Mouse (Mus musculus) left cerebral cortex, adult 8-10 months (tissue): Measurements from ENCODE around the gene Larp4. TPM values are rescaled to one million over a fixed set of nuclear protein-coding genes. Genes with fewer than 3 reads are reported as not detected.
A peak's percentile ranks its signal among the peaks of the same experiment; 100 is the strongest.
"Not testable (repeated sequence)": the region's sequence is repeated elsewhere in the genome, so short reads cannot be mapped to it uniquely, and the experiment has no call there.

Experiments
- DNase-seq, 2 experiments: peaks; one replicate each; pipeline ENCODE4 v3.0.0; 2022; ENCODE audit warnings: low spot score in 2 of 2
- total RNA-seq, 4 experiments: library from RNA; stranded (reverse); gene quantifications; 2 replicates each; pipeline ENCODE4 v1.2.4; 2022

The Larp4 gene
- total RNA-seq, result 10 to 100 TPM; 42.8 to 56.3 (median 49.4) TPM

DNA sequence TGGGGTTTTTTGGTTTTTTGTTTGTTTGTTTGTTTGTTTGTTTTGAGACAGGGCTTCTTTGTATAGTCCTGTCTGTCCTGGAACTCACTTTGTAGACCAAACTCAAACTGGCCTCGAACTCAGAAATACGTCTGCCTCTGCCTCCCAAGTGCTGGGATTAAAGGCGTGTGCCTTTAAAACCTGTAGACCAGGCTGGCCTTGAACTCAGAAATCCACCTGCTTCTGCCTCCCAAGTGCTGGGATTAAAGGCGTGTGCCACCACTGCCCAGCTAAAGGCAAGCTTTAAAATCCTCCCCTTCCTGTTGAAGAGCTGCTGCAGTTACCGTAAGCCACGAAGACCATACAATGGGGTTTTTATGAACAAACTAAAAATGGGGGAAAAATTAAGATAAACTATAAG lies at the start of gene Larp4:
TSS of gene Larp4 (plus strand) at position 301 of the 400 bp plus-strand sequence.
- not testable (repeated sequence) for DNase-seq

DNA sequence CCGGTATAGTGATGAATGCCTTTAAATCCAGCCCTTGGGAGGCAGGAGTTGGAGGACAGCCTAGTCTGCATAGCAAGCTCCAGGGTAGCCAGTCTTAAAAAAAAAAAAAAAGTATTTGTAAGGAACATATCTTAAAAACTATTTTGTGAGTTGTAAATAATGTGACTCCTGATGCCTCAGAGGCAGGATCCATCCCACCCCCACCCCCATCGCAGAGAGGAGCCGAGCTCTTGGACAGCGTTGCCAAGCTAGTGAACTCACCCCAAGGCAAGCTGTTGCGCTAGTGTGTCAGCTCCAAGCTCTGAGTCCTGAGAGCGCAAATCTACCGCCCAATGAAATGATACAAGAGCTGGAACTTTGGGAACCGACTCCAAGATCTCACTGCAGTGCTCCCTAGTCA lies 38.6 kb upstream of the Larp4 start:
- no peak for DNase-seq

DNA sequence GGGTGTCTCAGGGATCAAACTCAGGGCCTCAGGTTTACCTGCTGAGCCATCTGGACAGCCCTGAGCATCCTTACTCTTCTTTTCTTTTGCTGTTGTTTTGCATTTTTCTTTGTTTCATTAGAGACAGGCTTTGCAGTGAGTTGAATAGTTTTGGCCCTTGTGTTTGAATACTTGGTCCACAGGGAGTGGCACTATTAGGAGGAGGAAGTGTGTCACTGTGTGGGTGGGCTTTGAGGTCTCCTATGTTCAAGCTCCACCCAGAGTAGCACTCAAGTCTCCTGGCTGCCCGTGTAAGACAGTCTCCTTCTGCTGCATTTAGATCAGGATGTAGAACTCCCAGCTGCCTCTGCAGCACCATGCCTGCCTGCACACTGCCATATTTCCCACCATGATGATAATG lies 35.4 kb upstream of the Larp4 start:
- no peak for DNase-seq

DNA sequence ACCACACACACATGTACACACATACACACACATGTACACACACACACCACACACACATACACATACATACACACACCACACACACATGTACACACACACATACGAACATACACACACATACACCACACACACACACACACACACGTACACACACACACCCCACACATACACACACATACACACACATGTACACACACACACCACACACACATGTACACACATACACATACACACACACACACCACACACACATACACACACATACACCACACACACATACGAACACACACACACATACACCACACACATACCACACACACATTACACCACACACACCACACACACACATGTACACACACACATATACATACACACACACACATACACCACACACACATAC lies 33.2 kb upstream of the Larp4 start:
- DNase-seq, result no peak

DNA sequence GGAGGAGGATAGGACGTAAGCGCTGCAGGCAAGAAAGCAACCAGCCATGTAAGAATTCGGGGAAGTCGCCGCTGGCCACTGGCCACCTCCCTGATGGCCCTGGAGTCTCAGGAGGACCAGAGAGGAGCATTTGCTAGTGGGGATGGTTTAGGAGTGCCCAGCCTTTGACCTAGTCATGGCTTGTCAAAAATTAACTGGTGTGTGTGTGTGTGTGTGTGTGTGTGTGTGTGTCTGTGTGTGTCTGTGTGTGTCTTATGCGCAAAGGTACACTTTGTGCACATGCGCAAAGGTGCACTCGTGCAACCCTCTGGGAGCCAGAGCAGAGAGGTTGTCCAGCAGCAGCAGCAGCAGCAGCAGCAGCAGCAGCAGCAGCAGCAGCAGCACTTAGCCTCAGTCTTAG lies 32.0 kb upstream of the Larp4 start:
- no peak for DNase-seq

DNA sequence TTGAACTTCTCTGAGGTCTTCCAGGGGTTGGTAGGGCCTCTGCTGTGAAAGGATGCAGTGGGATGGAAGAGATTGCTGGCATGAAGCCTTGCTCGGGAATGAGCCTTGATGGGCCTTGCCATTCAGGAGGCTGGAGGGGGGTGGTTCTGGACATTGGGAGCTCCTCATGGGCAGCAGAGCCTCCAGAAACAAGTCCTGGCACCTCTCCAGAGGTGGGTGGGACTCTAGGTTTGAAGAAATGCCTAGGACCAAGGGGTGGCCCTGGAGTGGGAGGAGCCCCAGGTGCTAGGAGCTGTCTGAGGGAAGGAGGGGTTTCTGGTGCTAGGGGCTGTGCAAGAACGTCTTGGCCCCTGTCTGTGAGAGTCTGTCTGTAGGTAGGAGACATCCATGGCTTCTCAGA lies 29.4 kb upstream of the Larp4 start:
- DNase-seq, result no peak

DNA sequence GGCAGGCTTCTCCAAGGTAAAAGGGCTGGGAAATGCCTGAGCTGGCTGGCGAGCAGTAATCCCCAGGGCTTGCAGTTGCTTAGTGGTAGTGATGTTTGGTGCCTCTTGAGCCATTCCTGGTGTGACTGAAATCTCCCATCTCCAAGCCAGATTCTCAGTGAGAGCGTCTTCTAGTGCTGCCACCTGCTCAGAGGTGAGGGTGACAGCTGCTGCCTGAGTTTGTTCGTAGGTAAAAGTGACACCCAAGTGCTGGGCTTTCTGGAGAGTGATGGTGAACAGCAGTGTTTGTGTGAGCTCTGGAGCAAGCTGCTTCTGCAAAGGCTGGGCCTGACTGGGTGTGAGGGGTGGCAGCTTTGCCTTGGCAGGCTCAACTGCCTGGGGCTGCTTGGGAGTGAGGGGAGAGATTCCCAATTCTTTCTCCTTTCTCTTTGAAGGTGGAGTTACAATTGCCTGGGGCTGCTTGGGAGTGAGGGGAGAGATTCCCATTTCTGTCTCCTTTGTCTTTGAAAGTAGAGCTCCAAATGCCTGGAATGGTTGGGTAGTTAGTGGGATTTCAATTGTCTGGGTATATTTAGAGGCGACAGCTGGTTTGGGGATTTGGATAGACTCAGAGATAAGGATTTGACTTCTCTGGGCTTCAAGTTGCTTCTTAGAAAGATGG lies 28.8 kb upstream of the Larp4 start:
- DNase-seq, result no peak

DNA sequence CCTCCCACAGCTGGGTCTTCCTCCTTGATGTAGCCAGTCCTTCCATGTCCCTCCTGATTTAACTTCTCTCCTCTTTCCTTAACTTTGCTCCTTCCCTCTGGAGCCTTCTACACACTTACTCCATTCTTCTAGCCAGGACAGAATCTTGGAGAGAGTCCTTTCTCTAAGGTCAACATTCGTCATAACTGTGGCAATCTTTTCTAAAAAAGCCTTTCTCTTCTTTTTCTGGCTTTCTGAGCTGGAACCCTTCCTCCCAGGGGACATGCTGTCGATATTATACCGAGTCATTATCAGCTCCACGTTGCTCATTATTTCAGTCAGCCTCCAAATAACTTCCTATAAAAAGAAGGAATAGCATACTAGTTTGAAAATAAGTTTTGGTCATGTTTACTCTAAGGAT lies 14.5 kb upstream of the Larp4 start:
- no peak for DNase-seq

DNA sequence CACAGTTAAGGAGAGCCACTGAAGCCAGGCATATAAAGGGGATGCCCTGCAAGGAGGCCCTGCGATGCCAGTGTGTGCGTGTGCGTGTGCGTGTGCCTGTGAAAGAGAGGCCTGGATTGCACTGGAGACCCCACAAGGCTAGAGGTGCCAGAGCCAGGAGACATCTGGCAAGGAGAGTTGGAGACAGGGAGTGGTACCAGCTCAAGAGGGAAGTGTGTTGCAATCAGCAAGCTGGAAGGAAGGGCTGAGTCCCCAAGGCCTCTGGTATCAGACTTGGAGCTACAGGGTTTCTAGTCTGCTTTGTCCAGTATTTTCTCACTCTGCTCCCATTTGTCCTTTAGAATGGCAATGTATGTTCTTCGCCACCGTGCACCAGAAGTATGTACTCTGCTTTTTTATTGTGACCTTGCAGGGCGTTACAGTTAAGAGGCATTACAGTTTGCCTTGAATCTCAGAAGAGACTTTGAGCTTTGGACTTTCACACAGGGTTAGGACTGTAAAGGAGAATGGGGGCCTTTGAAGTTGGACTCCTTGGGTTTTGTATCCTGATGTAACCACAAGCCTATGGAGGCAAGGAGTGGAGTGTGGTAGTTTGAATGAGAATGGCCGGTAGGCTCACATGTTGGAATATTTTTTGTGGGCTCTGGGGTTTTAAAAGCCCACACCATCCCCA lies 4.6 kb upstream of the Larp4 start:
- DNase-seq, result no peak

DNA sequence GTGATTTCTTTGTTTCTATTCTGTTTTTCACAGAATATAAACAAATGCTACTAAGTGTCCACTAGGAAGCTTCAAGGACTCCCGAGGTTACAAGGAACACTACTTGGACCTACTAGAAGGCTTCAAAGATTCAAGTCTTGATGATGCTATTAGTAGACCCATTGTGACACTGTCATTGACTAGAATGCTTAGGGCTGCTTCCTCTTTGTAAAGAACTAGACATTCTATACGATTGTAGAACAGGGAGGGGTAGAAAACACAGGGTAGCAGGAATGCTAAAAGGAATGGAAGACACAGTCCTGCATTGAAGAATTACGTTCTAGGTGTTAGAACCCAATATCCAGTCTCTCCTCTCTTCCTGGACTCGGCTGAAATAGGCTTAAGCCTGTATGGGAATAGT lies 2.9 kb upstream of the Larp4 start, which contains the start of gene Fam186a:
TSS of gene Fam186a (minus strand) at position 101 of the 400 bp plus-strand sequence.
- DNase-seq, result no peak

DNA sequence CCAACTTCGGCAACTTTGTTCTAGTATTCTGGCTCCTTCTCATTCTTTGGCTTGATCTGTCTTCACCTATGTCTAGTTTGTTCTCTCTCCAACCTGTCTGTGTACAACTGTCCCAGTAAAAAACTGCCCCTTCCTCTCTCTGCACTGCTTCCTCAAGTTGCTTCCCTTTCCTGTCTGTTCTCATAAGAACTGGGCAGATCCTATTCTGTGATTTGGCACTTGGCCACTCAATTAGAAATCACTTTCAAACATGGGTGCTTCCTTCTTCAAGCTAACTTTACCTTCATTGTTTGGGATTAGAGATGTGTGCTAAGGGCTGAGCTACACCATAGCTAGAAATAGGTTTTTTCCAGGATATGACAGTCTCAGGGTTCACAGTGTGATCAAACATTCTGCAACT lies 741 bp downstream of the Larp4 start:
- DNase-seq, result no peak

DNA sequence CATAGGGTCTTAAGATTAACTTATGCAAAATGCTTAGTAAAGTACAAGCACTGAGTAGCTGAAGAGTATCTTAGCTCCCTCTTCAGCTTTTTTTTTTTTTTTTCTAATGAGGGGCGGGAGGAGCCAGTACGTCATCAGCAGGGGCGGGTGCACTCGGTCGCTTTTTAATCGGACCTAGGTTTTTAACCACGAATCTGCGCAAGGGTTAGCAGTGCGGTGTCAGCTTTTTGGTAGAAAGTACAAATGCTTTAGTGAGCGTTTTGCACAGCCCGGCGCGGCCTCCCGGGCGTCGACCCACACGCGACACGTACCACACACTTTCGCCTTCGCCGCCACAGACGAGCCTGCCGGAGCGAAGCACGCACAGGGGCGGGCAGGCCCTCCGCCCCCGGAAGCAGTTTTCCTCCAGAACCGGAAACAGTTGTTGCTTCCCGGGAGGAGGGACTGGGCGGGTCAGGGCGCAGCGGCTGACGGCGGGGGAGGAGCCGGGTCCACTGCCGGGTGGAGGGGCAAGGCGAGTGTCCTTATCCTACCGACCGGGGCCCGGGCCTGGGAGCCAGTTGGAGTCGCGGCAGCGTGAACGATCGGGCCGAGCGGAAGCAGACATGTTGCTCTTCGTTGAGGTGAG lies 2.6 kb downstream of the Larp4 start:
- DNase-seq, result peak; percentile 91 to 93

DNA sequence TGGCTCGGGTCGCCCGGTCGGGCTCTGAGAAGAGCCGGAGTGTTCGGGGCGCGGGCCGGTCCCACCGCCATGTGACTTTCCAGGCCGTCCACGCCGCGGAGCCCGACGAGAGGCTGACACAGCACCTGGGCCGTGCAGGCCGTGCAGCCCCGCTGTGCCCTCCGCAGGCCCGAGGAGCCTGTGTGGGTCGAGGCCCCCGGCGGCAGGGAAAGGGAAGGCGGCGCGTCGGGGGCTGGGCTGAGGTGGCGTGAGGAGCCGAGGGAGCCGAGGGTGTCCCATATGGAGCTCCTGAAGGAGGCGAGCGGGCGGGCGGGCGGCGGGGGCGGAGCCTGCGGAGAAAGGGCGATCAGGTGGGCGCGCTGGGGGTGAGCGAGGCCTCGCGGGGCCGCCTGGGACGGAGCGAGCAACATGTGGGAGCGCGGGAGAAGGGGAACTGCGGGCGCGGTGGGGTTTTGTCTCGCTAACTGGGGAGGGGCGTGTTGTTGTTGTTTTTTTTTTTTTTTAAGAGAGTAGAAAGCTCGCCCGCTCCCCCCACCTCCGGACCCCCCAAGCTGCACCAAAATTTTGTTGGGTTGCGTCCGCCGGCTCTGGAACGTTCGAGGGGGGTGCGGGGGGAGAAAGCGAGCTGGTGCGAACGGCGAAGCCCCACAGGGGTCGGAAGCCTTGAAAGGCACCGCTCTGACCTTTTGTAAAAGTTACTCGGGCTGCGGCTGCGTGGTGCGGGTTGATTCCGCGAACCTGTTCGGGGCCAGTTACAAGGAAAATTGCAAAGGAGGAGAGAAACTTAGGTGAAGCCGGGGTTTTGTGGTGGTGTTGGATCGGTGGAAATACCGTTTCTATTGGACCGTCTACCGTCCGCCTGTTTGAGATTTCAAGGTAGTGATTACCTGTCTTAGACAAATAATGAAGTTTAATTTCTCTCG lies 3.4 kb downstream of the Larp4 start:
- DNase-seq, result peak in 1 of 2 experiments; percentile 7

DNA sequence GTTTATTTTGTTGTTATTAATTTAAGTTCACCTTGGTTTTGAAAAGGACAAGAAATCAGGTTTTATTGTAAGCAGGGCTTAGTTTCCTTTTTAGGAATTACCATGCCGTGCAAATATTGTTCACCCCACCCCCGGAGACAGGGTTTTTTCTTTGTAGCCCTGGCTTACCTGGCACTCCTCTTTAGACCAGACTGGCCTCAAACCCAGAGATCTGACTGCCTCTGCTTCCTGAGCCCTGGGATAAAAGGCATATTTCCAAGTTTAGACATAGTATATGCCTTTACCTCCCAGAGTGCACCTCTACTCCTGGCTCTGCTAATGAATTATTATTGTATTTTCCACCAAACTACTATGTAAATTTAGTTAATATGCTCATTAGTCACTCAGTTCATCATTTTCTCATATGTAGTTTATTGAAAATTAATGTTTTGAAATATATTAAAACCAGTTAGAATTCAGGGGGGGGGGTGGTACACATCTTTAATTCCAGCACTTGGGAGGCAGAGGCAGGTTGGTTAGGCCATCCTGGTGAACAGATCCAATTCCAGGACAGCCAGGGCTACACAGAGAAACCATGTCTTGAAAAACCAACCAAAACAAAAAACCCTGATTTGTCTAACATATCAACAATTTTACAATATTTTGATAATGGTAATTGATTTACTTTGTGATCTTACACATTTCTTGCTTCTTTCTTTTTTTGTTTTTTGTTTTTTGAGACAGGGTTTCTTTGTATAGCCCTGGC lies 4.8 kb downstream of the Larp4 start:
- DNase-seq, result no peak

DNA sequence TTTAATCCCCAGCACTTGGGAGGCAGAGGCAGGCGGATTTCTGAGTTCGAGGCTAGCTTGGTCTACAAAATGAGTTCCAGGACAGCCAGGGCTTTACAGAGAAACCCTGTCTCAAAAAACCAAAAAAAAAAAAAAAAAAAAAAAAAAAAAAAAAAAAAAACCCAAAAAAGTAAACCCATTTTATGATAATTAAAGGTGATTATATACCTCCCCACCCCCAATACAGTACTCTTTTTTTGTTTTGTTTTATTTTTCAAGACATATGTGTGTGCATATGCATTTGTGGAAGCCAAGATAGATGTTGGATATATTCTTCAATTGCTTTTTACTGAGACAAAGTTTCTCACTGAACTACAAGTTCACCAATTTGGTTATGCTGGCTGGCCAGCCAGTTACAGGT lies 6.3 kb downstream of the Larp4 start:
- DNase-seq, result not testable (repeated sequence)

DNA sequence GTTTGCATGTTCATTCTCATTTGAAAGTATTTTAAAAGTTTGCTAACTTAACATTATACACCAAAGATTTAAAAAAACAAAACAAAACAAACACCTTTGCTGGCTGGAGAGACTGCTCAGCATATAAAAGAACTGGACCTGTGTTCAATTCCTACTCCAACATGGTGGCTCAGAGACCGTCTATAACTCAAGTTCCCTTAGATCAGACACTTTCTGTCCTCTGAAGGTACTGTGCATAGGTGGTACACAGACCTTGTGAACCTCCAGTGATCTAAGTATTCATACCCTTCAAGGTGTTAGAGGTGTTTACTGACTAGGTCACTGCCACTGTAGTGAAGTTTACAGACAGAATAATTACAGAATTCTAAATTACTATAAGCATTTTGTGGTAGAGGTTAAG lies 9.4 kb downstream of the Larp4 start:
- DNase-seq, result no peak

DNA sequence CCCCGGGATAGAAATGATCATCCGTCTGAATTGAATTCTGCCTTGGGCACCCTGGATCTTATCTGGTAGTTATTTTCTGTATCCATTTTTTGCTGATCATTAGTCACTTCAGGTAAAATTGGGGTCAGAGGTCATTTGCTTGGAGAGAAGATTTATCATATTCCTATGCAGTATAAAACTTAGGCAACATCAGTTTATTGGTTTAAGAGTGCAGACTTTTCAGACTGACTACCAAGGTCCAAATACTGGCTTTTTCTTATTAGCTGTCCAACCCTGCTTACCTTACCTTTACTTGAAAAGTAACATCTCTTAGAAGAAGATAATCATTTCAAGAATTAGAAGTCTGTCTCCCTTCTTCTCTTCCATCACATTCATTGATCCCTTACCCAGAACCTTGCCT lies 9.8 kb downstream of the Larp4 start:
- no peak for DNase-seq

DNA sequence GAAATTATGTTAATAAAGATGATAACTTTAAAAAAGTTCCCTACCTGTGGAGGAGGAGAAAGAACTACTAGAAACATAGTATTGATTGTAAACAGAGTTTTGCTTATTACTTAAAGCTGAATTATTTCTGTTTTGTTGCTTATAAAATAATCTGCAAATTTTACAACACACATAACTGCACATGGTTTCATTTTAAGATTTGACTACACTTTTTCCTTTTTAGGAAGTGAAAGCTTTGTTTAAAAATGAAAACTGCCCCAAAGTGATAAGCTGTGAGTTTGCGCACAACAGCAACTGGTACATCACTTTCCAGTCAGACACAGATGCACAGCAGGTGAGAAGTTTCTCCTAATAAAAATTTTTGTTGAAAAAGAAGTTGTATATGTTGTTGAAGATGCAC lies 23.2 kb downstream of the Larp4 start:
- DNase-seq, result no peak

DNA sequence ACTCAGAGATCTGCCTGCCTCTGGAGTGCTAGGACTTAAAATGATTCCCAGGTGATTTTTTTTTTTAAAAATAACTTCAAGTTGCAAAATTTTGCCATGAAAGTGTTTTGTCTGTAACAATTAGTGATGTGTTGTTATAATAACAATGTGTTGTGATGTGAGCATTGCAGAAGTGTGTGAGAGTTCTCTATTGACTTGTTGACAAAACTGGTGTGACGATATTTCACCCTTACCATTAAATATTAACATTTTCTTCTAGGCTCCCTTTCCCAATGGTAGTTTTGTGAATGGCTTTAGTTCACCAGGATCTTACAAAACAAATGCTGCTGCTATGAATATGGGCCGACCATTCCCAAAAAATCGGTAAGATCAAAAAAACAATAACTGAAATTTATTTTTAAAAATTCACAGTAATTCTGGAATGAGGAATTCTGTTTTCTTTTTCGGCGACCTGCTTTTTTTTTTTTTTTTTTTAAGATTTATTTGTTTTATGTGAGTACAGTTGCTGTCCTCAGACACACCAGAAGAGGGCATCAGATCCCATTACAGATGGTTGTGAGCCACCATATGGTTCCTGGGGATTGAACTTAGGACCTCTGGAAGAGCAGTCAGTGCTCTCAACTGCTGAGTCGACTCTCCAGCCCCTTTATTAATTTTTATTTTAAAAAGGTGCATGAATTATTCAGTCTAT lies 27.4 kb downstream of the Larp4 start:
- DNase-seq, result no peak

DNA sequence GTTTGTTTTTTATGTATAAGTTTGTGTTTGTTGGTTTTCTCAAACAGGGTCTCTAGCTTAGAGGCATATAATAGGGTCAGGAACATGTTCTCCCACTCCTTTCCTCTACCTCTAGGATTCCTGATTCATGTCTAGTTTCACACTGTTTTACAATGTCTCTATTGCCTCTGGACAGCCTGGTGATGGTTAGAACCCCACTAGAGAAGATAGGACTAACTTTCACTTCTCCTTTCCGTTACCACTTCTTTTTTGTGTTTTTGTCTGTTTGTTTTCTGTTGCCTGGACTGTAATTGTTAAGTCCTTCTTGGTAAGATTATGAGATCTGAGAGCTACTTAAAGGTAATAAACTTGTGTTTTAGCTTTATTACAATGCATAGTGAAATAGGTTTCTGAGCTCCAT lies 29.5 kb downstream of the Larp4 start:
- DNase-seq, result no peak
